18 mouse cellular contexts compared by ENCODE assay signal in genomic region chr14:55709509-55709908, GRCm38 (mm10).
"Had no signal": no experiment of that assay in that cellular context is flagged by ENCODE, and none has a peak within 500 bp of the region (broad histone marks: within the 10 kb centered on the region; RNA-seq: fewer than 3 reads in every experiment).

No protein-coding gene starts in this region.

- H3K4me2 ChIP-seq: limb, embryonic 13.5 days; liver, embryonic 13.5 days; midbrain, embryonic 12.5 days; midbrain, embryonic 15.5 days; neural tube, embryonic 12.5 days had no signal

- ATAC-seq: midbrain, embryonic 15.5 days had no signal

- H3K9ac ChIP-seq: limb, embryonic 13.5 days; liver, embryonic 13.5 days; midbrain, embryonic 12.5 days; midbrain, embryonic 15.5 days; neural tube, embryonic 12.5 days had no signal

- DNase-seq: kidney, adult 18-20 months; kidney, adult 9 months; kidney, postnatal 14 days; kidney, postnatal 4 days; layer of hippocampus, adult 9-11 months; liver, embryonic 13.5 days; lung, adult 2 months; lung, postnatal 10 days; lung, postnatal 36 days; retina, postnatal 1 day; right cerebral cortex, postnatal 25 days; spleen, adult 18-20 months; thymus, postnatal 25 days had no signal

- H3K36me3 ChIP-seq: limb, embryonic 10.5 days; limb, embryonic 13.5 days; liver, embryonic 13.5 days; midbrain, embryonic 12.5 days; midbrain, embryonic 15.5 days; neural tube, embryonic 12.5 days had no signal

- H3K4me1 ChIP-seq: midbrain, embryonic 15.5 days had no signal

- H3K27ac ChIP-seq: limb, embryonic 10.5 days; limb, embryonic 13.5 days; liver, embryonic 13.5 days; midbrain, embryonic 12.5 days; midbrain, embryonic 15.5 days; neural tube, embryonic 12.5 days had no signal

- H3K4me3 ChIP-seq: limb, embryonic 10.5 days; limb, embryonic 13.5 days; liver, embryonic 13.5 days; midbrain, embryonic 12.5 days; midbrain, embryonic 15.5 days; neural tube, embryonic 12.5 days had no signal

- H3K9me3 ChIP-seq: limb, embryonic 10.5 days; limb, embryonic 13.5 days; liver, embryonic 13.5 days; midbrain, embryonic 12.5 days; midbrain, embryonic 15.5 days; neural tube, embryonic 12.5 days had no signal
